Mouse (Mus musculus) limb, embryonic 11.5 days (tissue): ENCODE results near the gene Kcnab1. TPM values are rescaled to one million over a fixed set of nuclear protein-coding genes. Genes with fewer than 3 reads are reported as not detected.

Source experiments
- ATAC-seq: fragments of 200-750 bp; cut with Nextera tagmentation; 2 replicates; pipeline ENCODE4 v1.8.0; 2017; ENCODE audit warnings: low read depth; ENCODE audit not compliant: insufficient number of reproducible peaks, low FRiP score, low TSS enrichment
- DNase-seq: peaks from one replicate; pipeline ENCODE4 v3.0.0-alpha.2; 2015; ENCODE audit warnings: low spot score
- H3K27ac ChIP-seq: fragments of 300-500 bp; sonication (generic); replicated peaks from 2 replicates; pipeline ENCODE4 v1.5.1; 2014; ENCODE audit warnings: low read depth, mild to moderate bottlenecking, low read length
- H3K27me3 ChIP-seq: fragments of 300-500 bp; sonication (generic); 2 replicates; pipeline ENCODE4 v1.6.1; 2014; ENCODE audit warnings: mild to moderate bottlenecking, low read length, mixed read lengths; ENCODE audit not compliant: control insufficient read depth, insufficient read depth
- H3K36me3 ChIP-seq: fragments of 300-500 bp; sonication (generic); 2 replicates; pipeline ENCODE4 v1.6.1; 2014; ENCODE audit warnings: mild to moderate bottlenecking, low read length, moderate library complexity, mixed read lengths; ENCODE audit not compliant: control insufficient read depth, insufficient read depth
- H3K4me1 ChIP-seq: fragments of 300-500 bp; sonication (generic); 2 replicates; pipeline ENCODE4 v1.6.1; 2014; ENCODE audit warnings: low read length, mixed read lengths; ENCODE audit not compliant: control insufficient read depth, insufficient read depth
- H3K4me2 ChIP-seq: fragments of 300-500 bp; sonication (generic); 2 replicates; pipeline ENCODE4 v1.6.1; 2014; ENCODE audit warnings: low read depth, mild to moderate bottlenecking, moderate library complexity; ENCODE audit not compliant: severe bottlenecking
- H3K4me3 ChIP-seq: fragments of 300-500 bp; sonication (generic); 2 replicates; pipeline ENCODE4 v1.5.1; 2014; ENCODE audit warnings: low read depth, low read length
- H3K9ac ChIP-seq: fragments of 300-500 bp; sonication (generic); 2 replicates; pipeline ENCODE4 v1.6.1; 2014; ENCODE audit warnings: mild to moderate bottlenecking, low read length
- H3K9me3 ChIP-seq: fragments of 300-500 bp; sonication (generic); 2 replicates; pipeline ENCODE4 v1.6.1; 2016; ENCODE audit warnings: low read length; ENCODE audit not compliant: control insufficient read depth
- WGBS: fragments of 180-500 bp; shearing (Covaris S2); extraction: QIAGEN DNeasy Blood & Tissue Kit; methylation state at CpG from one replicate; pipeline ENCODE4 v1.1.7; 2014; 5-methylcytosine and 5-hydroxymethylcytosine counted together
- polyA plus RNA-seq: library from polyadenylated mRNA; unstranded; fragments of >200 nt; fragmentation: Nextera tagmentation; extraction: Ambion mirVana; gene quantifications from 2 replicates; pipeline ENCODE4 v1.2.1, GENCODE M21; 2014

Gene Kcnab1
- polyA plus RNA-seq, 1 experiment from 2014 or later, result 2.6 TPM

- whole genome bisulfite sequencing, result 39% methylated on average over 5 of the region's 5 CpGs
- ATAC-seq (no peak), DNase-seq (no peak)
- Histone ChIP-seq H3K9ac (no peak overlapping the region), H3K9me3 (no peaks in the 10 kb centered on the region), H3K27me3 (no peaks in the 10 kb centered on the region), H3K4me2 (no peak overlapping the region), H3K4me3 (no peak overlapping the region), H3K4me1 (no peaks in the 10 kb centered on the region), H3K36me3 (no peaks in the 10 kb centered on the region), H3K27ac (no peak overlapping the region)
These were observed 193.4 kb downstream of the Kcnab1 start for GRCm38 (mm10) chr3:65302559-65302958.

GRCm38 (mm10) chr3:65315837-65316236 lies 206.7 kb downstream of the Kcnab1 start:
- Histone ChIP-seq H3K27me3 (no peaks in the 10 kb centered on the region), H3K9ac (no peak overlapping the region), H3K4me2 (no peak overlapping the region), H3K27ac (no peak overlapping the region), H3K36me3 (no peaks in the 10 kb centered on the region), H3K9me3 (no peaks in the 10 kb centered on the region), H3K4me3 (no peak overlapping the region), H3K4me1 (no peaks in the 10 kb centered on the region)
- ATAC-seq (no peak), DNase-seq (no peak)
- WGBS, result 84% methylated on average over 6 of the region's 6 CpGs

- Histone ChIP-seq H3K27me3 (no peaks in the 10 kb centered on the region), H3K4me1 (no peaks in the 10 kb centered on the region), H3K9ac (no peak overlapping the region), H3K4me2 (no peak overlapping the region), H3K4me3 (no peak overlapping the region), H3K27ac (no peak overlapping the region), H3K9me3 (no peaks in the 10 kb centered on the region), H3K36me3 (no peaks in the 10 kb centered on the region)
- ATAC-seq, result no peak
- no peak for DNase-seq
These were observed 207.6 kb downstream of the Kcnab1 start for GRCm38 (mm10) chr3:65316738-65317137.

DNA sequence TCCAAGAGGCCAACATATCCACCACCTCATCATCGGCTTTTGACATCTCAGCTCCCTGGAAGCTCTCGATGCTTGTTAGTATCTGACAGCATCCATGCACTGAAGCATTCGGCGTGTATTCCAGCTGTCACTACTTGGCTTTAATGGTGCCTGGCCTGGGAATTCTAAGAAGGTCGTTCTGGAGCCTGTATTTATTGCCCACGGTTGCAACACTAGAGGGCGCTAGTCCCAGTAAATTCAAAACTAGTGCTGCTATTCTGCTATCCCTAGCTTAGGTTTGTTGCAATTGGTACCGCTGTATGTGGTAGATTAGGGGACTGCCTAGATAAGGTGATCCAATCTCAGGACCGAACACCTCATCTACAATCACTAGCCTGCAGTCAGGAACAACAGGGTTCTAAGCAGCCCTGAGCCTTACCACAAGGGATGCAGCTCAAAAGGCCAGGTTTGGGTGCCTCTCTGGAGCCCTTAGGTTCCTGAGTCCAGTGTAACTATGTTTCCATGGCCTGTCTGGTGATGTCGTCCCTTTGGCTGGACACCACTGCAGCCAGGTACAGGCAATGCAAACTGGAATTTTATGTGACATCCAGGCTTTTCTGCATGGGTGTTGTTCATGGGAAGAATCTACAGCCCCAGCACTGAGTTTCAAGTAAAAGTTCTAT lies 208.8 kb downstream of the Kcnab1 start:
- Histone ChIP-seq H3K27me3 (no peaks in the 10 kb centered on the region), H3K4me3 (no peak overlapping the region), H3K4me2 (no peak overlapping the region), H3K36me3 (no peaks in the 10 kb centered on the region), H3K9me3 (no peaks in the 10 kb centered on the region), H3K4me1 (no peaks in the 10 kb centered on the region), H3K27ac (no peak overlapping the region), H3K9ac (no peak overlapping the region)
- 41% methylated on average over 10 of the region's 10 CpGs for WGBS
- DNase-seq (peak; percentile 65), ATAC-seq (no peak)

- 74% methylated on average over 7 of the region's 7 CpGs for WGBS
- Histone ChIP-seq H3K36me3 (no peaks in the 10 kb centered on the region), H3K4me3 (no peak overlapping the region), H3K9me3 (no peaks in the 10 kb centered on the region), H3K27ac (no peak overlapping the region), H3K4me1 (no peaks in the 10 kb centered on the region), H3K4me2 (no peak overlapping the region), H3K27me3 (no peaks in the 10 kb centered on the region), H3K9ac (no peak overlapping the region)
- no peak for ATAC-seq
- DNase-seq, result no peak
These were observed 210.2 kb downstream of the Kcnab1 start for GRCm38 (mm10) chr3:65319248-65320008.

DNA sequence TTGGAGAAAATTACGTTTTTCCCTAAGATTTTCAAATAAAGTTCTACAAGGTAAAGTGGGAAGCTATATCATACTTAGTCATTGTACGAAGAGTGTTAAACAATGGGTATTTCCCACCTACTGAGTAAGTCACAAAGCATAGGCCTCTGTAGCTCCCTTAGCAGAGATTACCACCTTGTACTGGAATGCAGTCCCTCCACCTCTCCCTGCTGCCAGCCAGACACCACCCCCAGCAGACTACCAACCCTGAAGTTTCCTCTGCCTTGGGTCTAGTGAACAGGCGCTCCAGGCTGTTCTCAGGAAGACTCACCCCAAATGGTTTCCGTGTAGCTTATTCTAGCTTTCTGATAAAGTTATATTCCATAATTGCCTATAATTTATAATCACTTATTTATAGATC lies 211.8 kb downstream of the Kcnab1 start:
- 90% methylated on average over 4 of the region's 4 CpGs for WGBS
- DNase-seq (no peak), ATAC-seq (no peak)

GRCm38 (mm10) chr3:65321981-65322779 lies 213.0 kb downstream of the Kcnab1 start:
- no peak overlapping the region for H3K9ac ChIP-seq
- no peaks in the 10 kb centered on the region for H3K36me3 ChIP-seq
- H3K4me1 ChIP-seq, result no peaks in the 10 kb centered on the region
- ATAC-seq (no peak), DNase-seq (no peak)
- H3K9me3 ChIP-seq, result no peaks in the 10 kb centered on the region
- WGBS, result 91% methylated on average over 14 of the region's 14 CpGs
- no peak overlapping the region for H3K27ac ChIP-seq
- H3K27me3 ChIP-seq, result no peaks in the 10 kb centered on the region
- no peak overlapping the region for H3K4me3 ChIP-seq
- no peak overlapping the region for H3K4me2 ChIP-seq

More for the DNA sequence above, 211.8 kb downstream of the Kcnab1 start:
- Histone ChIP-seq H3K9me3 (no peaks in the 10 kb centered on the region), H3K27me3 (no peaks in the 10 kb centered on the region), H3K36me3 (no peaks in the 10 kb centered on the region), H3K4me1 (no peaks in the 10 kb centered on the region), H3K9ac (no peak overlapping the region), H3K4me3 (no peak overlapping the region), H3K4me2 (no peak overlapping the region), H3K27ac (no peak overlapping the region)

DNA sequence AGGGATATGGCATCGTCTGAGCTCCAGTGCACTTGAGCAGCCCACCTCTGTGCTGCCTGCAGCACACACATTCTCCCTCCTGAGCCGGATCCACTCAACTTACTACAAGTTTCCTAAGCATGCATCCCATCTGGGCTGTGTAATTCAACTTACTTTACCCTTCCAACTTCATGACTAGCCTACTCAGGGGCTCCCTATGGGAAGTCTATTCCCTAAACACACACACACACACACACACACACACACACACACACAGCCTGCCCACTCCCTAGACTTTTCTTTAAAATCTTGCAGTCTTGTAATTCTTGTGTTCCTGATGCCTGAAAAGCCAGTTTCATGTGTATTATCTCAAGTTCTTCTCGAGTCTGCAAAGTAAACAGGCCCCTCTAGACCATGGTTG lies 216.1 kb downstream of the Kcnab1 start:
- no peaks in the 10 kb centered on the region for H3K4me1 ChIP-seq
- H3K27me3 ChIP-seq, result no peaks in the 10 kb centered on the region
- no peak overlapping the region for H3K27ac ChIP-seq
- H3K9ac ChIP-seq, result no peak overlapping the region
- no peak overlapping the region for H3K4me3 ChIP-seq
- ATAC-seq, result no peak
- no peak for DNase-seq
- 79% methylated on average over 3 of the region's 3 CpGs for WGBS
- no peak overlapping the region for H3K4me2 ChIP-seq
- no peaks in the 10 kb centered on the region for H3K36me3 ChIP-seq
- no peaks in the 10 kb centered on the region for H3K9me3 ChIP-seq
